In genomic region chr9:119051158-119051557, GRCm38 (mm10) we compare ENCODE assay signal across 14 mouse cellular contexts. TPM values are rescaled to one million over a fixed set of nuclear protein-coding genes. Genes with fewer than 3 reads are reported as not detected.
DNase-seq lines count a peak whose midpoint lies in the region; ATAC-seq and TF ChIP-seq lines count a peak whose summit lies in the region.
"Had no signal": no experiment of that assay in that cellular context is flagged by ENCODE, and none has a peak within 500 bp of the region (broad histone marks: within the 10 kb centered on the region; RNA-seq: fewer than 3 reads in every experiment).

No protein-coding gene starts in this region.

- no peaks in the 10 kb centered on the region for H3K9me3 ChIP-seq in forebrain, embryonic 10.5 days
- no peaks in the 10 kb centered on the region for H3K9me3 ChIP-seq in forebrain, embryonic 13.5 days (replicated peaks)
- H3K9me3 ChIP-seq: liver, embryonic 12.5 days; megakaryocyte, embryonic 14.5 days had no signal

- H3K9ac ChIP-seq in forebrain, embryonic 13.5 days = no peak overlapping the region
- H3K9ac ChIP-seq: liver, embryonic 12.5 days had no signal

- peak; percentile 21 for TF ChIP-seq CTCF in layer of hippocampus, adult 2 months (conservative IDR thresholded peaks at IDR 0.05)

- DNase-seq in forebrain, embryonic 10.5 days (ENCODE audit: extremely low spot score, low spot score) = no peak
- no peak for DNase-seq in layer of hippocampus, adult 2 months (ENCODE audit: low spot score in 2 of 2)
- DNase-seq in layer of hippocampus, adult 8-10 months (ENCODE audit: low spot score in 2 of 2) = no peak
- peak; percentile 82 for DNase-seq in NIH3T3 (ENCODE audit: low read depth)
- DNase-seq in lung, postnatal 25 days (ENCODE audit: low spot score) = peak; percentile 35
- DNase-seq in cerebellum, adult 18-20 months = no peak
- no peak for DNase-seq in embryo, embryonic 10 days (ENCODE audit: low spot score)
- DNase-seq: cerebellum, adult 2 months; embryo, embryonic 11 days; heart, postnatal 36 days; thymus, postnatal 14 days had no signal

- H3K4me1 ChIP-seq in forebrain, embryonic 10.5 days = peaks cover 34% of the 10 kb centered on the region
- H3K4me1 ChIP-seq in forebrain, embryonic 13.5 days = peaks cover 15% of the 10 kb centered on the region

- no peak for ATAC-seq in forebrain, embryonic 13.5 days
- ATAC-seq: liver, embryonic 12.5 days had no signal

- WGBS in forebrain, embryonic 10.5 days = 74% methylated on average over 2 of the region's 2 CpGs
- WGBS in forebrain, embryonic 13.5 days = 81% methylated on average over 2 of the region's 2 CpGs

- H3K27ac ChIP-seq in forebrain, embryonic 10.5 days = 0 out of 2 replicates have a peak overlapping the region, but pooled peaks have one; percentile 25
- H3K27ac ChIP-seq in forebrain, embryonic 13.5 days = no peak overlapping the region
- no peak overlapping the region for H3K27ac ChIP-seq in layer of hippocampus, adult 2 months
- H3K27ac ChIP-seq: liver, embryonic 12.5 days had no signal

- H3K36me3 ChIP-seq in forebrain, embryonic 10.5 days (replicated peaks) = no peaks in the 10 kb centered on the region
- H3K36me3 ChIP-seq in forebrain, embryonic 13.5 days (ENCODE audit: poor library complexity, severe bottlenecking) = no peaks in the 10 kb centered on the region
- H3K36me3 ChIP-seq: liver, embryonic 12.5 days had no signal

- no peak overlapping the region for H3K4me2 ChIP-seq in forebrain, embryonic 13.5 days
- H3K4me2 ChIP-seq: liver, embryonic 12.5 days had no signal

- H3K27me3 ChIP-seq in forebrain, embryonic 10.5 days (ENCODE audit: poor library complexity, severe bottlenecking) = peaks cover 51% of the 10 kb centered on the region
- peaks cover 22% of the 10 kb centered on the region; the same call in 1 of the 2 replicates for H3K27me3 ChIP-seq in forebrain, embryonic 13.5 days

- no peak overlapping the region for H3K4me3 ChIP-seq in forebrain, embryonic 10.5 days
- no peak overlapping the region for H3K4me3 ChIP-seq in forebrain, embryonic 13.5 days
- no peak overlapping the region for H3K4me3 ChIP-seq in layer of hippocampus, adult 2 months
- H3K4me3 ChIP-seq: liver, embryonic 12.5 days; megakaryocyte, embryonic 14.5 days had no signal

RNA-seq across cellular contexts. Expression of gene Vill, which starts 1.4 kb away (rescaled TPM):
- polyA plus RNA-seq in forebrain, embryonic 10.5 days (2016; fragmentation: Nextera tagmentation; extraction: Ambion mirVana) = 13.6 and 15.2 TPM in 2 replicates
- polyA plus RNA-seq in forebrain, embryonic 13.5 days (2015; fragmentation: Nextera tagmentation; extraction: Ambion mirVana) = 3.9 and 4.3 TPM in 2 replicates
- under 1 TPM; 0.54 to 0.71 TPM for total RNA-seq in layer of hippocampus, adult 2 months (2021)
- total RNA-seq in layer of hippocampus, adult 8-10 months (2022) = 1 to 10 TPM in 3 of 4 experiments, under 1 TPM in 1; 0.99 to 4.4 (median 3.1) TPM

RNA-seq across cellular contexts. Expression of gene Plcd1, which starts 42.1 kb away (rescaled TPM):
- polyA plus RNA-seq in forebrain, embryonic 10.5 days (2016; fragmentation: Nextera tagmentation; extraction: Ambion mirVana) = 13.0 and 13.7 TPM in 2 replicates
- 8.4 and 12.2 TPM in 2 replicates for polyA plus RNA-seq in forebrain, embryonic 13.5 days (2015; fragmentation: Nextera tagmentation; extraction: Ambion mirVana)
- 10 to 100 TPM; 10.7 to 11.7 TPM for total RNA-seq in layer of hippocampus, adult 2 months (2021)
- 10 to 100 TPM in 3 of 4 experiments, 1 to 10 TPM in 1; 9.7 to 13.7 (median 12.2) TPM for total RNA-seq in layer of hippocampus, adult 8-10 months (2022)

RNA-seq across cellular contexts. Expression of gene Dlec1, which starts 51.1 kb away (rescaled TPM):
- 1.1 and 2.1 TPM in 2 replicates for polyA plus RNA-seq in forebrain, embryonic 10.5 days (2016; fragmentation: Nextera tagmentation; extraction: Ambion mirVana)
- 0.57 and 0.86 TPM in 2 replicates for polyA plus RNA-seq in forebrain, embryonic 13.5 days (2015; fragmentation: Nextera tagmentation; extraction: Ambion mirVana)
- 1 to 10 TPM; 3.0 to 3.3 TPM for total RNA-seq in layer of hippocampus, adult 2 months (2021)
- 10 to 100 TPM in 1 of 4 experiments, 1 to 10 TPM in 3; 2.9 to 10.3 (median 3.9) TPM for total RNA-seq in layer of hippocampus, adult 8-10 months (2022)

Comparison
In these comparisons a context has a peak if more than half of its experiments do, and no peak if none do; other contexts are left out.
1. DNase-seq: peak in NIH3T3 (single experiment) and lung, postnatal 25 days (single experiment); none in forebrain, embryonic 10.5 days (single experiment), layer of hippocampus, adult 2 months (0 of 2), layer of hippocampus, adult 8-10 months (0 of 2), cerebellum, adult 18-20 months (0 of 2) and embryo, embryonic 10 days (single experiment).